Mouse (Mus musculus) hindbrain, embryonic 15.5 days (tissue): ENCODE results near the gene Ghrh. TPM values are rescaled to one million over a fixed set of nuclear protein-coding genes. Genes with fewer than 3 reads are reported as not detected.

Experiments used
- ATAC-seq: fragments of 200-750 bp; cut with Nextera tagmentation; 2 replicates; pipeline ENCODE4 v1.8.0; 2017; ENCODE audit warnings: low read depth, moderate number of reproducible peaks, moderate TSS enrichment; ENCODE audit not compliant: low FRiP score
- H3K27ac ChIP-seq: fragments of 300-500 bp; sonication (generic); replicated peaks from 2 replicates; pipeline ENCODE4 v1.5.1; 2015; ENCODE audit warnings: mild to moderate bottlenecking, inconsistent platforms
- H3K27me3 ChIP-seq: fragments of 300-500 bp; sonication (generic); 2 replicates; pipeline ENCODE4 v1.6.1; 2015; ENCODE audit warnings: control low read depth, inconsistent platforms
- H3K36me3 ChIP-seq: fragments of 300-500 bp; sonication (generic); 2 replicates; pipeline ENCODE4 v1.6.1; 2015; ENCODE audit warnings: control low read depth, inconsistent platforms
- H3K4me1 ChIP-seq: fragments of 300-500 bp; sonication (generic); replicated peaks from 2 replicates; pipeline ENCODE4 v1.6.1; 2015; ENCODE audit warnings: control low read depth, inconsistent platforms
- H3K4me2 ChIP-seq: fragments of 300-500 bp; sonication (generic); 2 replicates; pipeline ENCODE4 v1.6.1; 2015; ENCODE audit warnings: moderate library complexity, mild to moderate bottlenecking, inconsistent platforms
- H3K4me3 ChIP-seq: fragments of 300-500 bp; sonication (generic); 2 replicates; pipeline ENCODE4 v1.5.1; 2015; ENCODE audit warnings: mild to moderate bottlenecking, inconsistent platforms
- H3K9ac ChIP-seq: fragments of 300-500 bp; sonication (generic); 2 replicates; pipeline ENCODE4 v1.6.1; 2015; ENCODE audit warnings: inconsistent platforms
- H3K9me3 ChIP-seq: fragments of 300-500 bp; sonication (generic); 2 replicates; pipeline ENCODE4 v1.6.1; 2016; ENCODE audit warnings: control low read depth, inconsistent platforms
- whole genome bisulfite sequencing: fragments of 180-500 bp; shearing (Covaris S2); methylation state at CpG from one replicate; pipeline ENCODE4 v1.1.7; 2015; 5-methylcytosine and 5-hydroxymethylcytosine counted together
- polyA plus RNA-seq: library from polyadenylated mRNA; unstranded; fragments of >200 nt; fragmentation: Nextera tagmentation; extraction: Ambion mirVana; gene quantifications from 2 replicates; pipeline ENCODE4 v1.2.1, GENCODE M21; 2015

Ghrh gene
- polyA plus RNA-seq, 1 experiment from 2014 or later: 1.3 TPM

DNA sequence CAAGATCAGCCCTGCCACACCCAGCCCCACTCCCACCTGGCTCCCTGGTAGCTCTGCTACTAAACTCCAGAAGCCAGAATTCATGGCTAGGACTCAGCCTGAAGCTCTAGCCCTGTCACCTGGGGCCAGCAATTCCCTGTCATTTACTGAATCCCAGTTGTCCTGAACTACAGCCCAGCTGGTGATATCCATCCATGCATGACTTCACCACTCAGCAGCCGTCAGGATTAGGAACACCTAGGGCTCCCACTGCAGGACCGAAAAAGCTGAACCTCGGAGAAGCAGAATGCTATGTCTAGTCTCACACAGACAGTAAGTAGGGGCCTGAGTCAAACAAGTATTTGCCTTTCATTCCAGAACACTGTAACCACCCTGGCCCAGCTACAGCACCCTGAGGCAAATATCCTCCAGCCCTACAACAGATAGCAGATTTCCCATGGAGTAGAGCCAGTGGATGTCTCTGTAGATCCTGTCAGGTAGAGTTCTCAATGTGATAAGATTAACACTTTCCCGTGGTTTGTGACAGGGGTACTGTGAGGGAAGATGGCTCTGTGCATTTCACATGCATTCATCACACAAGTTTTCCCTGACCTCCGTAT lies 4.9 kb downstream of the Ghrh start:
- no peaks in the 10 kb centered on the region for H3K9me3 ChIP-seq
- peak overlapping the region; percentile 88 for H3K27ac ChIP-seq
- 0 out of 2 replicates have a peak overlapping the region, but pooled peaks have one; percentile 1 for H3K9ac ChIP-seq
- no peak overlapping the region for H3K4me2 ChIP-seq
- ATAC-seq: no peak
- no peaks in the 10 kb centered on the region for H3K36me3 ChIP-seq
- H3K27me3 ChIP-seq: no peaks in the 10 kb centered on the region
- 29% methylated on average over 5 of the region's 5 CpGs for WGBS
- H3K4me3 ChIP-seq: no peak overlapping the region
- peaks cover 50% of the 10 kb centered on the region for H3K4me1 ChIP-seq

DNA sequence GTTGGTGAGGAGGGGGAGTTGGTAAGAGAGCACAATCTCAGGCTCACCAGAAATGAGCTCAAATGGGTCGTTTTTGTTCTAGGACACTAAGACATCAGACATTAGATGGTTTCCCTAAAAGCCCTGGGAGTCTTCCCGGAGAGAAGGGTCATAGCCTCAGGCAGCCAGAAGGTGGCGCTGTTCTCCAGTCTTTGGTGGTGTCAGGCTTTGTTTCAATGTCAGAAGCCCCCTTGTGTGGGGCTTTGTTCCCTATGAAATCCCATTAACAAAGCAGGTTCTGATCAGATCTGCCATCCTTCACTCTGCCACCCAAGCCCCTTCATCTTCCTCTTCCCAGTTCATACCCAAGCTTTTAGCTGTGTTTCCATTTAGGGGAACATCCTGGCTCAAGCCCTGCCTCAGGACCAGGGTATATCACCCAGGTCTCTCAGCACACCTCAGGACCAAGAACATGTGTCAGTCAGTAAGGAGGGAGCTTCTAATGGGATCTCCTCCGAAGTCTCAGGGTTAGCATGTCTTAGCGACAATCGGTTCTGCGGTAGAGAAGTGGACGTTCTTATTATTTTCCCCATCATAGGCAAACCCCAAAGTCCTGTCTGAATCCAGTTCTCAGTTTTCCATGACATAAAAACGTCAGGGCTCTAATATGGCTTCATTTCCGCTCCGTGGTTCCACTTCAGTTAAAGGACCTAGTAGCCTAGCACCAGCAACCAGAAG lies 5.6 kb downstream of the Ghrh start:
- Histone ChIP-seq H3K4me2 (no peak overlapping the region), H3K9me3 (no peaks in the 10 kb centered on the region), H3K4me3 (no peak overlapping the region), H3K4me1 (peaks cover 45% of the 10 kb centered on the region), H3K36me3 (no peaks in the 10 kb centered on the region), H3K27ac (peak overlapping the region; percentile 88), H3K27me3 (no peaks in the 10 kb centered on the region), H3K9ac (peak overlapping the region; percentile 26; the same call in 1 of the 2 replicates)
- peak; percentile 46; the same call in 1 of the 2 replicates for ATAC-seq
- 33% methylated on average over 11 of the region's 11 CpGs for WGBS

DNA sequence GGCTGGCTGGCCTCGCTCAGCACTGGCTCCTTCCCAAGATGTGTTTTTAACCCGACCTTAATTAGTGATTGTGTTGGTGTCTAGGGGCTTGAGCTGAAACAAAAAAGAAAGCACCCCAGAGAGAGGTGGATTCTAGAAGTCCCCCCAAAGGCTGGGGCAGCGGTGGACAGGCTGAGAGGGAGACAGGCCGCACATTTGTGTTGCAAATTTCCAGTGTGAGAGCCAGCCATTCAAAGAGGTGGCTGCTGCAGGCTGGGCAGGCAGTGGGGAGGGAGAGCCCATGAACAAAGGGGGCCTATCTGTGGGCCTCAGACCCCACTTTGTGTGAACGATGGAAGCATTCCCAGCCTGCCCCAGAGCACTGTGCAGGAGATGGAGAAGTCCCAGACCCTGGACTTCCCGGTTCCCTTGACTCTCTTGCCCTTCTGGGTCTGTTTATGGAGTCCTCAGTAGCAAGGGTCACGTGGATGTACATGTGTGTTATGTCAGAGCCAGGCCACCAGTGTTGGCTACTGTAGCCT lies 7.0 kb downstream of the Ghrh start:
- Histone ChIP-seq H3K9me3 (no peaks in the 10 kb centered on the region), H3K9ac (no peak overlapping the region), H3K4me1 (peaks cover 40% of the 10 kb centered on the region), H3K27me3 (no peaks in the 10 kb centered on the region), H3K4me2 (no peak overlapping the region), H3K36me3 (no peaks in the 10 kb centered on the region), H3K4me3 (no peak overlapping the region), H3K27ac (peak overlapping the region; percentile 88)
- 14% methylated on average over 7 of the region's 7 CpGs for WGBS
- ATAC-seq: peak; percentile 83

DNA sequence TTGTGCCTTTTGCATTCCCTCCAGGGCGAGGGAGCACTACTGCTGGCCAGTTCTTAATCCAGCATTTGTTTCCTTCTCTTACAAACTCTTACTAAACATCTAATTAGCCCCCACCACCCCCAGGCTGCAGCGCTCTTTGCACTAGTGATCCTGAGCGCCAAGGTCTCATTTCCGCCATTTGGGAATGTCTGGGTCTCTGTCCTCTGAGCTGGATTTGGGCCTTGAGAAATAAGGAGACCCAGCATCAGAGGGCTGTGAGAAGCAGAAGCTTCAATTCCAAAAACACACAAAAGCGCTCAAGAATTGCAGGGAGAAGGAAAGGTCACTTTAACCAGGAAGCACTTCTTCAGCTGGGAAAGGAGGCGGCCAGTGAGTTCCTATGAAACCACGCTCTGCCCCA lies 7.8 kb downstream of the Ghrh start:
- 76% methylated on average over 7 of the region's 7 CpGs for WGBS
- Histone ChIP-seq H3K9me3 (no peaks in the 10 kb centered on the region), H3K27ac (peak overlapping the region; percentile 88), H3K27me3 (no peaks in the 10 kb centered on the region), H3K4me1 (peaks cover 40% of the 10 kb centered on the region), H3K4me3 (no peak overlapping the region), H3K4me2 (no peak overlapping the region), H3K36me3 (no peaks in the 10 kb centered on the region), H3K9ac (no peak overlapping the region)
- no peak for ATAC-seq

DNA sequence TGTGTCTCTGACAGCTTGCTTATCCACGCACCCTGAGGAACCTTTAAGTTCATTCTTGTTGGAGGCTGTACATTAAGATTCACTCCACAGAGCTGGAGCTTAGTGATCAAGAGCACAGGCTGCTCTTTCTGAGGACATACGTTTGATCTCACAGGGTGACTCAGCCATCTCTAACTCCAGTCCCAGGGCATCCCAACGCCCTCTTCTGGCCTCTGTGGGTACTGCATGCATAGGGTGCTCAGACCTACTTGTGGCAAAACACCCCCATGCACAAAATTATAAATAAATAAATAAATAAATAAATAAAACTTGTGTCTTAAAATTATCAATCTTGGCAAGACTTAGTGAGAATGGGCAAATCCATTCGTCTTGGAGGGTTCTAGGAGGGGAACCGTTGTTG lies 8.6 kb downstream of the Ghrh start:
- peaks cover 40% of the 10 kb centered on the region for H3K4me1 ChIP-seq
- H3K27me3 ChIP-seq: no peaks in the 10 kb centered on the region
- H3K9me3 ChIP-seq: no peaks in the 10 kb centered on the region
- no peak for ATAC-seq
- no peak overlapping the region for H3K4me3 ChIP-seq
- no peak overlapping the region for H3K9ac ChIP-seq
- H3K27ac ChIP-seq: 0 out of 2 replicates have a peak overlapping the region, but pooled peaks have one; percentile 35
- WGBS: 26% methylated on average over 5 of the region's 5 CpGs
- H3K36me3 ChIP-seq: no peaks in the 10 kb centered on the region
- no peak overlapping the region for H3K4me2 ChIP-seq

DNA sequence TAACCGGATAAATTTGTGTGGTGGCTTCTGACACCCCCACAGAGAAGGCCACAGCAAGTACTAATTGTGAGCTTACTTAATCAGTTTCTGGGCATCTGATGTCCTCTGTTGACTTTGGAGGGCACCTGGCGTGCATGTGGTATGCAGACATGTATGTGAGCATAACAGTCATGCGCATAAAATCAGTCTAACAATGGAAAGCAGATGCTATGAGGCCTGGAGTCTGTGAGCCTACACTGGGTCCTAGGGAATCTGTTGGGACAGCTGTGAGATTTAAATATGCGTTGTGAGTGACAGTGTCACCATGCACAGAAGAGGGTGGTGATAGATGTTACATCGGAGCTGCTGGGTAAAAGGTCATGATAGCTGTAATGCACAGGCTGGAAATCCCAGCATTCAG lies 15.2 kb downstream of the Ghrh start:
- no peaks in the 10 kb centered on the region for H3K9me3 ChIP-seq
- peak overlapping the region; percentile 18 for H3K27ac ChIP-seq
- WGBS: 49% methylated on average over 5 of the region's 5 CpGs

DNA sequence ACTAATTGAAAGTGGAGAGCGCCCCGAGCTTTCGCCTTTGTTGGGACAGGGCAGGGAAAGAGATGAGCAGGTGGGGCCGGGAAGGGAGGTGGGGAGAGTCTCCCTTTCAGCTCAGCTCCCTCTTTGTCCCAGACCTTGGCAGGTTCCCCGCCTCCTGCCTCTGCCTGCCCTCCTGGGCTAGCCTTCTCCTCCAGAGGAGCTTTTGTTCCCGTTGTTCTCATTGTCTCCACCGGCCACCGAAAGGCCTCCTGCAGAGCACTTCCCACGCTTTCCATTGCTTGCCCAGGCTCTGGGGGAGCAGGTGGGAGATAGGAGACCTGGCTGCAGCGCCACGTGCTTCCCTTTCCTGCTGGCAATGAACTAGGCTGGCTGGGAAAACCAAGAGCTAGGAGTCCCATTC lies 18.7 kb downstream of the Ghrh start:
- Histone ChIP-seq H3K4me1 (peaks cover 17% of the 10 kb centered on the region), H3K4me2 (no peak overlapping the region), H3K36me3 (peaks cover 31% of the 10 kb centered on the region), H3K4me3 (no peak overlapping the region), H3K9ac (no peak overlapping the region), H3K27me3 (no peaks in the 10 kb centered on the region), H3K9me3 (no peaks in the 10 kb centered on the region), H3K27ac (peak overlapping the region; percentile 70)
- no peak; the same call in 1 of the 2 replicates for ATAC-seq
- WGBS: 11% methylated on average over 11 of the region's 11 CpGs

More for the DNA sequence above, 15.2 kb downstream of the Ghrh start:
- Histone ChIP-seq H3K4me2 (no peak overlapping the region), H3K4me3 (no peak overlapping the region), H3K36me3 (peaks cover 3% of the 10 kb centered on the region; the same call in 1 of the 2 replicates), H3K9ac (no peak overlapping the region), H3K27me3 (no peaks in the 10 kb centered on the region), H3K4me1 (peaks cover 17% of the 10 kb centered on the region)
- ATAC-seq: no peak

DNA sequence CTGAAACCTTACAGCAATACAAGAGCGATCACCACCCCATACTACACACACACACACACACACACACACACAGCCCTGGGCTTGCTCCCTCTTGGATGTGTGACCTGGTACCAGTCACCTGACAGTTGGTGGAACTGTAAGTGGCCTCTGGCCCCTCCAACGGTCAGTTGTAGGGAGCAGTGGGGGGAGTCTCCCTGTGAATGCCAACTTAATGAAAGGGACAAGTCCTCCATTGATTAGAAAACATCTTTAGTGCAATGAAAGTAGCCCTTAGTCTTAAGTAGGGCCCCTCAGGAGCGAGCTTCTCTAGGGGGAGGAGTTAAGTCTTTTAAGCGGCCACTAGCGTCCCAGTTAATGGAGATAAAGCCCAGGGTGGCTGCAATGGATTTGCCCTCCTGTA lies 19.2 kb downstream of the Ghrh start:
- no peak; the same call in 1 of the 2 replicates for ATAC-seq
- Histone ChIP-seq H3K4me1 (peaks cover 17% of the 10 kb centered on the region), H3K4me3 (no peak overlapping the region), H3K4me2 (no peak overlapping the region), H3K36me3 (peaks cover 34% of the 10 kb centered on the region), H3K9me3 (no peaks in the 10 kb centered on the region), H3K9ac (no peak overlapping the region), H3K27me3 (no peaks in the 10 kb centered on the region), H3K27ac (peak overlapping the region; percentile 70)
- 30% methylated on average over 5 of the region's 5 CpGs for WGBS

DNA sequence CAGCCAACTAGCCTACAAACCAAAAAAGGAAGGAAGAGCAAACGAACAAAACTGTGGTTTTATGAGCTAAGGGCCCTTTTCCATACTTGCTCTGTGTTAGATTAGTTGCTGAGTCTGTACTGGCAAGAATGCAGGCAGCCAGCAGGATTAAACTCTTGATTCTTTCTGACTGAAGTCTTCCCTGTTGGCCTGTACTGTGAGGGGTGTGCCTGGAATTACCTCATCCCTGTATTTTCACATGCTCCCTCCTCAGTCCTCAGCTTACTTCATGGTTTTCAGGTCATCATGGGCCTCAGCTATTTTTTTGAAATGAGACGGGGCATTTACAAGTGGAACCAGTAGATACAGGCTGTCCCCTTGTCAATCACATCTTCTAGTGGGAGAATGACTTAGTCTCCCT lies 22.1 kb downstream of the Ghrh start:
- Histone ChIP-seq H3K27me3 (no peaks in the 10 kb centered on the region), H3K4me3 (no peak overlapping the region), H3K36me3 (peaks cover 52% of the 10 kb centered on the region), H3K9me3 (no peaks in the 10 kb centered on the region), H3K27ac (no peak overlapping the region), H3K9ac (no peak overlapping the region), H3K4me1 (peaks cover 29% of the 10 kb centered on the region), H3K4me2 (no peak overlapping the region)
- no peak for ATAC-seq
- 94% methylated on average over 2 of the region's 2 CpGs for WGBS

DNA sequence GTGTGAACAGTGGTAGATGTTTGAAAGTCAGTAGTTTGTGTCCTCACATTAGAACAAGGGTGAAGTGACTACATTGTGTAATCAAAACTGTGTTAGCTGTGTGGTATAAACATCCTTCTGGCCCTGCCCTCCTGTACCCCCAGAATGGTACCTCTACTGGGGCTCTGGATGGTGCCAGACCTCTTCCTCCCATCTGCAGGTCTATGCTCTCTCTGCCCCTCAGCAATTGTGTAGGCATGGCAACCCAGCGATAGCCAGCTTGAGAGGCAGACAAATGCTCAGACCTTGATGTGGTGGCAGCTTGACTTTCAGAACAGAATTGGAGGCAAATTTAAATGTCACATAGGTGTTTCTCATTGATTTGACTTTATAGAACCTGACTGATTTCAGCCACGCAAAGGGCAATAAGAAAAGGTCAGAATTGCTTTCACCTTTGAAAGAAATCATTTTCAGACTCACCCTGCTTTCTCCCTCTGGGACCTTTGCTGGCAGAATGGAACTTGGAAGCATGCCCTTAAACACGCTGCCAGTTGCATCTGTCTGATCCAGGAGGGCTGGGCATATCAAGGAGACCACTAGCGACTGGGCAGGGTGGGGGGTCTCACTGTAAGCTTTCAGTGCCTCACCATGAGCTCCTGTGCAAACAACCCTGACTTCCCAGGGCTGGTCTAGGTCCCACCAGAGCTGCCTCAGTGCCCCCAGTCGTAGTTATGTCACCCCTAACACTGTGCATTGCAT lies 25.1 kb downstream of the Ghrh start:
- Histone ChIP-seq H3K36me3 (peaks cover 61% of the 10 kb centered on the region), H3K4me1 (peaks cover 19% of the 10 kb centered on the region), H3K4me3 (no peak overlapping the region), H3K9ac (no peak overlapping the region), H3K4me2 (no peak overlapping the region), H3K9me3 (no peaks in the 10 kb centered on the region), H3K27ac (peak overlapping the region; percentile 75), H3K27me3 (no peaks in the 10 kb centered on the region)
- ATAC-seq: no peak
- 62% methylated on average over 5 of the region's 5 CpGs for WGBS

DNA sequence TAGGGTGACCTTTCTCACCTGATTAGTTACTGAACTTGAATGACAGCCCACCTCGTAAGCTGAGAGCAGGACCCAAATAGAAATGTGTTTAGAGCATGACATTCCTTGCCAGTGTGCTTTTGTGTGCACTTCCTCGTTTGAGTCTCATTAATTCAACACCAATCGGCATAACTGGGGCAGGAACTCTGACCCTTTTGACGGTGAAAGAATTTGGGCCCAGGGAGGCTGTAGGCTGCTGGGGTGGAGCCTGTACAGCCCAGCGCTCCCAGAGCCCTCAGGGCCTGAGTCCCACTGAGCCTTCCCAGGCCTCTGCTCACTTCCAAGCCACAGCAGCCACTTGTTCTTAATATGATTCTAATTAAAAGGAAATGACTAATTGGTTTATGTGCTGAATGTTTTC lies 26.4 kb downstream of the Ghrh start:
- H3K4me3 ChIP-seq: no peak overlapping the region
- H3K27ac ChIP-seq: peak overlapping the region; percentile 36; the same call in 1 of the 2 replicates
- no peak overlapping the region for H3K4me2 ChIP-seq
- WGBS: 37% methylated on average over 5 of the region's 5 CpGs
- H3K9ac ChIP-seq: no peak overlapping the region
- H3K4me1 ChIP-seq: peaks cover 29% of the 10 kb centered on the region
- H3K27me3 ChIP-seq: no peaks in the 10 kb centered on the region
- ATAC-seq: no peak
- no peaks in the 10 kb centered on the region for H3K9me3 ChIP-seq
- H3K36me3 ChIP-seq: peaks cover 64% of the 10 kb centered on the region

DNA sequence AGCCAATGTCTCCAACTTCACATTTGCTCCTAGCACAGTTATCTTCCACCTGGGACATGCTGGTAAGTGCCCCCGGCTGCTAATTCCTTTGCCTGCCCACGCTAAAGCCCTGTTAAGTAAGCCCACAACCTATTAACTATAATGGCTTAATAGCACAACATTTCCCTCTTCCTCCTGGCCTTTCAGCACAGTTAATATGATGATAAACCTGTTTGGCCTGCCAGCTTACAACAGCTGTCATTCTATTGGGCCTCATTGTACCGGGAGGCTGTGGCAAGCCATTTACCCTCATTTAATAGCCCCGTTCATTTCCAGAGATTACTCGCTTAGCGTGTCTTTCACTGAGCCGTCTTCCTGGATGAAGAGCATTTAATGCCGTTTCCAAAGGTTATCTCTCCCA lies 27.2 kb downstream of the Ghrh start:
- WGBS: 72% methylated on average over 8 of the region's 8 CpGs
- ATAC-seq: no peak

More for the DNA sequence above, 27.2 kb downstream of the Ghrh start:
- no peak overlapping the region for H3K27ac ChIP-seq
- no peaks in the 10 kb centered on the region for H3K27me3 ChIP-seq
- H3K4me1 ChIP-seq: peaks cover 35% of the 10 kb centered on the region
- H3K4me2 ChIP-seq: no peak overlapping the region
- no peak overlapping the region for H3K9ac ChIP-seq
- H3K4me3 ChIP-seq: no peak overlapping the region
- H3K36me3 ChIP-seq: peaks cover 61% of the 10 kb centered on the region
- no peaks in the 10 kb centered on the region for H3K9me3 ChIP-seq
